Mouse (Mus musculus) neural tube, postnatal 0 days (tissue): ENCODE data around the gene Igfl3. TPM values are rescaled to one million over a fixed set of nuclear protein-coding genes. Genes with fewer than 3 reads are reported as not detected.

Source experiments
- polyA plus RNA-seq: library from polyadenylated mRNA; unstranded; fragments of >200 nt; fragmentation: Nextera tagmentation; extraction: Ambion mirVana; gene quantifications from 2 replicates; pipeline ENCODE4 v1.2.1, GENCODE M21; 2015

The Igfl3 gene
- polyA plus RNA-seq: not detected in 2 replicates

DNA sequence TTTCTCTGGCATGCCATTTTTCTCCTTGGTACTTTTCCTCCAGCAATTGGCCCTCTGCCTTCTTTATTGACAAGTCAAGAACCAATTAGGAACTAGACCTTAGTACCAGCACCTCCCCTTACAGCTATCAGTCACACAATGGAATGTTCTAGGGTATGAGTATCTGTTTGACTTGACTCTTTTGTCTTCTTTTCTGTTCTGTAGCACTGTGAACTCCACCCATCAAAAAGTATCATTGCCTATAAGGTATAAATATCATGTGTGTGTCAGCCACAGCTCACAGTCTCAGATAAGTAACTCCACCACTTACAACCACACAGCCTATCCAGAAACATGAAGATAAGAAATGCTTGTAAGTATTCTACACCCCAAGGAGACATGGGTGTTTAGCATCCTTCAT lies at the start of gene Igfl3:
Gene Igfl3 (plus strand): TSS at position 301 of the 400 bp plus-strand sequence.

Other genes starting within 250 kb of the Igfl3 start
- not detected in 2 replicates for gene Ceacam11, start 204.4 kb upstream of the Igfl3 start, polyA plus RNA-seq
- gene Ceacam13, start 166.6 kb upstream of the Igfl3 start, polyA plus RNA-seq: not detected in 2 replicates
- not detected in 2 replicates for gene Ceacam12, start 110.6 kb upstream of the Igfl3 start, polyA plus RNA-seq
- gene Mill1, start 68.9 kb downstream of the Igfl3 start, polyA plus RNA-seq: not detected in 2 replicates
- gene Psg18, start 178.5 kb downstream of the Igfl3 start, polyA plus RNA-seq: not detected in 2 replicates